Comparison of ENCODE assay signal across 33 mouse cellular contexts in genomic region chr17:67563036-67563435, GRCm38 (mm10).
A peak's percentile ranks its signal among the peaks of the same experiment; 100 is the strongest.
DNase-seq lines count a peak whose midpoint lies in the region; ATAC-seq and TF ChIP-seq lines count a peak whose summit lies in the region.
"Had no signal": no experiment of that assay in that cellular context is flagged by ENCODE, and none has a peak within 500 bp of the region (broad histone marks: within the 10 kb centered on the region; RNA-seq: fewer than 3 reads in every experiment).

No protein-coding gene starts in this region.

- peak; percentile 67 for DNase-seq in left cerebral cortex, postnatal 4 days
- DNase-seq in left cerebral cortex, postnatal 25 days (ENCODE audit: low spot score in 2 of 2): no peak
- peak; percentile 57 for DNase-seq in forebrain, postnatal 0 days
- no peak for DNase-seq in kidney, postnatal 4 days
- DNase-seq: adrenal gland, adult 8-10 months; B cell, adult 2 months; cerebellum, adult 18-20 months; cerebellum, postnatal 36 days; gastrocnemius, postnatal 10 days; heart, postnatal 36 days; kidney, adult 9 months; kidney, postnatal 14 days; liver, embryonic 13.5 days; lung, adult 18-20 months; right cerebral cortex, adult 18-20 months; spleen, adult 18-20 months; thymus, postnatal 25 days had no signal

- no peak overlapping the region for H3K4me3 ChIP-seq in forebrain, embryonic 15.5 days
- no peak overlapping the region for H3K4me3 ChIP-seq in forebrain, embryonic 12.5 days (replicated peaks)
- H3K4me3 ChIP-seq in brown adipose tissue, adult 24 weeks (ENCODE audit: insufficient read depth, low read depth, low read length): no peak overlapping the region
- H3K4me3 ChIP-seq in forebrain, postnatal 0 days (ENCODE audit: low read depth, low read length): no peak overlapping the region
- H3K4me3 ChIP-seq: embryonic facial prominence, embryonic 12.5 days; heart, embryonic 10.5 days; heart, embryonic 15.5 days; hindbrain, embryonic 13.5 days; limb, embryonic 10.5 days; limb, embryonic 15.5 days; liver, embryonic 13.5 days; myocyte; neural tube, embryonic 12.5 days had no signal

- H3K27ac ChIP-seq in forebrain, embryonic 15.5 days (replicated peaks): no peak overlapping the region
- H3K27ac ChIP-seq in forebrain, embryonic 12.5 days: no peak overlapping the region
- peak overlapping the region; percentile 28; the same call in 1 of the 2 replicates for H3K27ac ChIP-seq in brown adipose tissue, adult 24 weeks (replicated peaks; ENCODE audit: low read depth, low read length)
- H3K27ac ChIP-seq in forebrain, postnatal 0 days (ENCODE audit: low read depth, low read length): no peak overlapping the region
- H3K27ac ChIP-seq: embryonic facial prominence, embryonic 12.5 days; heart, embryonic 10.5 days; heart, embryonic 15.5 days; hindbrain, embryonic 13.5 days; limb, embryonic 10.5 days; limb, embryonic 15.5 days; liver, embryonic 13.5 days; macrophage; neural tube, embryonic 12.5 days had no signal

- H3K9me3 ChIP-seq in forebrain, embryonic 15.5 days: no peaks in the 10 kb centered on the region
- no peaks in the 10 kb centered on the region for H3K9me3 ChIP-seq in forebrain, embryonic 12.5 days
- no peaks in the 10 kb centered on the region for H3K9me3 ChIP-seq in forebrain, postnatal 0 days (ENCODE audit: low read length)
- H3K9me3 ChIP-seq: embryonic facial prominence, embryonic 12.5 days; heart, embryonic 10.5 days; heart, embryonic 15.5 days; hindbrain, embryonic 13.5 days; limb, embryonic 10.5 days; limb, embryonic 15.5 days; liver, embryonic 13.5 days; neural tube, embryonic 12.5 days had no signal

- no peaks in the 10 kb centered on the region for H3K36me3 ChIP-seq in forebrain, embryonic 15.5 days
- H3K36me3 ChIP-seq in forebrain, embryonic 12.5 days (replicated peaks): no peaks in the 10 kb centered on the region
- no peaks in the 10 kb centered on the region for H3K36me3 ChIP-seq in forebrain, postnatal 0 days (ENCODE audit: insufficient read depth)
- H3K36me3 ChIP-seq: embryonic facial prominence, embryonic 12.5 days; heart, embryonic 10.5 days; heart, embryonic 15.5 days; hindbrain, embryonic 13.5 days; limb, embryonic 10.5 days; limb, embryonic 15.5 days; liver, embryonic 13.5 days; neural tube, embryonic 12.5 days had no signal

- no peak overlapping the region for H3K4me2 ChIP-seq in forebrain, embryonic 15.5 days (replicated peaks)
- no peak overlapping the region for H3K4me2 ChIP-seq in forebrain, embryonic 12.5 days
- no peak overlapping the region for H3K4me2 ChIP-seq in forebrain, postnatal 0 days (ENCODE audit: low read depth)
- H3K4me2 ChIP-seq: embryonic facial prominence, embryonic 12.5 days; heart, embryonic 15.5 days; hindbrain, embryonic 13.5 days; limb, embryonic 15.5 days; liver, embryonic 13.5 days; neural tube, embryonic 12.5 days had no signal

- H3K27me3 ChIP-seq in forebrain, embryonic 15.5 days: no peaks in the 10 kb centered on the region
- H3K27me3 ChIP-seq in forebrain, embryonic 12.5 days: no peaks in the 10 kb centered on the region; the same call in 1 of the 2 replicates
- no peaks in the 10 kb centered on the region; the same call in 1 of the 2 replicates for H3K27me3 ChIP-seq in forebrain, postnatal 0 days (ENCODE audit: insufficient read depth, low read length)
- H3K27me3 ChIP-seq: embryonic facial prominence, embryonic 12.5 days; heart, embryonic 15.5 days; hindbrain, embryonic 13.5 days; limb, embryonic 15.5 days; liver, embryonic 13.5 days; neural tube, embryonic 12.5 days had no signal

- ATAC-seq in forebrain, embryonic 15.5 days (replicated peaks): peak; percentile 80
- ATAC-seq in forebrain, embryonic 12.5 days (ENCODE audit: low FRiP score): no peak
- peak; percentile 48; the same call in 1 of the 2 replicates for ATAC-seq in forebrain, postnatal 0 days
- ATAC-seq: activated CD4-positive, CD25-positive, alpha-beta regulatory T cell, adult 4 months; intestine, postnatal 0 days; lung, postnatal 0 days; midbrain, embryonic 16.5 days had no signal

- intact Hi-C loops in left cerebral cortex, postnatal 4 days (cut with DNase I): no loop called here
- intact Hi-C loops in left cerebral cortex, postnatal 25 days (cut with DNase I): no loop called here

- peaks cover 8% of the 10 kb centered on the region; the same call in 1 of the 2 replicates for H3K4me1 ChIP-seq in forebrain, embryonic 15.5 days
- peaks cover 9% of the 10 kb centered on the region; the same call in 1 of the 2 replicates for H3K4me1 ChIP-seq in forebrain, embryonic 12.5 days
- H3K4me1 ChIP-seq in brown adipose tissue, adult 24 weeks (ENCODE audit: control insufficient read depth, insufficient read depth, insufficient read length, low read length): peaks cover 21% of the 10 kb centered on the region
- H3K4me1 ChIP-seq in forebrain, postnatal 0 days (ENCODE audit: insufficient read depth): no peaks in the 10 kb centered on the region
- H3K4me1 ChIP-seq: heart, embryonic 15.5 days; hindbrain, embryonic 13.5 days; liver, embryonic 13.5 days; neural tube, embryonic 12.5 days had no signal

- TF ChIP-seq CTCF in forebrain, postnatal 0 days (IDR thresholded peaks at IDR 0.05; ENCODE audit: low read depth): no peak

- WGBS in forebrain, embryonic 15.5 days: 39% methylated on average over 7 of the region's 7 CpGs
- 76% methylated on average over 7 of the region's 7 CpGs for WGBS in forebrain, embryonic 12.5 days
- WGBS in forebrain, postnatal 0 days: 33% methylated on average over 7 of the region's 7 CpGs

- H3K9ac ChIP-seq in forebrain, embryonic 15.5 days (replicated peaks): no peak overlapping the region
- H3K9ac ChIP-seq in forebrain, embryonic 12.5 days: no peak overlapping the region
- no peak overlapping the region for H3K9ac ChIP-seq in forebrain, postnatal 0 days
- H3K9ac ChIP-seq: embryonic facial prominence, embryonic 12.5 days; heart, embryonic 15.5 days; hindbrain, embryonic 13.5 days; limb, embryonic 15.5 days; liver, embryonic 13.5 days; neural tube, embryonic 12.5 days had no signal

Comparison
In these comparisons a context has a peak if more than half of its experiments do, and no peak if none do; other contexts are left out.
1. DNase-seq: peak in left cerebral cortex, postnatal 4 days (single experiment) and forebrain, postnatal 0 days (single experiment); none in left cerebral cortex, postnatal 25 days (0 of 2) and kidney, postnatal 4 days (0 of 2).